Mouse (Mus musculus): Measurements from ENCODE around the gene Psg22. TPM values are rescaled to one million over a fixed set of nuclear protein-coding genes. Genes with fewer than 3 reads are reported as not detected.
"Not testable (repeated sequence)": the region's sequence is repeated elsewhere in the genome, so short reads cannot be mapped to it uniquely, and the experiment has no call there.

The Psg22 gene
- polyA plus RNA-seq, 1 experiment from 2014 or later: not detected

DNA sequence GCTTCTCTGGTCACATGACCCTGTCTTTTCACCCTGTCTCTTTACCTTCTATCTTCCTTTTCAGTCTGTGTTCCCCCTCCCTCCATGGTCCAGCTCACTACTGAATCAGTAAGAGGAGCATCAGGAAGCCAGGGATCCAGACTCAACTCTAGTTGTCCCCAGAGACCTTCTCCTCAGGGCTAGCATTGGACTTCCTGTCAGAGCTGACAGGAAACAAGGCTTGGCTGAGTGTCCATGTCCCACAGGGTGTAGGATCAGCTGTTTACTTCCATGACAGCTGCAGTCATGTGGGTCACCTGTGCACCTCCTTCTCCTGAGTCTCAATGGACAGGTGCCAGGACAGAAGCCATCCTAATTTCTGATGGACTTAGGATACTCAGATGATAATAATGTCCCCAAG is 8.0 kb downstream of the Psg22 start:
- not testable (repeated sequence) for H3K4me3 ChIP-seq (ENCODE audit: low read depth, low read length); H3K9ac ChIP-seq (replicated peaks; ENCODE audit: low read length); H3K4me1 ChIP-seq (ENCODE audit: control insufficient read depth, insufficient read depth, low read length); DNase-seq (ENCODE audit: low spot score); H3K27me3 ChIP-seq (ENCODE audit: control insufficient read depth, insufficient read depth, low read length); H3K9me3 ChIP-seq (replicated peaks; ENCODE audit: control insufficient read depth, low read length); H3K27ac ChIP-seq (replicated peaks; ENCODE audit: low read depth, low read length); H3K36me3 ChIP-seq (replicated peaks; ENCODE audit: control insufficient read depth, insufficient read depth, low read depth, low read length); H3K4me2 ChIP-seq (ENCODE audit: low read depth, low read length); ATAC-seq (replicated peaks; ENCODE audit: insufficient number of reproducible peaks, low FRiP score, low TSS enrichment, low read depth)

DNA sequence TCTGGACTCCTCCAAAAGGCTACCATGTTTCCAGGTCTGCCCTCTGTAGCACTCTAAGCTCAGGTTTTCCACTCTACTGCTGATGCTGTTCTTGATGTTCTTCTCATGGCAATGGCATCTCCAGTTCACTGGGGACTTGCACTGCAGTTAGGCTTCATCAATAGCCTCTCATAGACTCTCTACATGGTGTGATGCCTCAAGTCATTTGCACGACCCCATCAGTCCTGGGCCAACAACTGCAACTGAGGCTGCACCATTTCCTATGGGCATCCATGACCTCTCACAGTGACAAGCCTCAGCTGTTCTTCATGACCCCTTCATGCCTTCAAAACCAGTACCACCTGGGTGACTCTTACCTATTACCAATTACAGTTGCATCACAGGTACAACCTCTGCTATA is 10.5 kb downstream of the Psg22 start:
- no peak overlapping the region for H3K4me3 ChIP-seq (ENCODE audit: low read depth, low read length)
- H3K9ac ChIP-seq (replicated peaks; ENCODE audit: low read length): no peak overlapping the region
- no peak overlapping the region for H3K27ac ChIP-seq (replicated peaks; ENCODE audit: low read depth, low read length)
- 72% methylated on average over 1 of the region's 1 CpGs for WGBS
- H3K27me3 ChIP-seq (ENCODE audit: control insufficient read depth, insufficient read depth, low read length): no peaks in the 10 kb centered on the region
- no peaks in the 10 kb centered on the region for H3K9me3 ChIP-seq (replicated peaks; ENCODE audit: control insufficient read depth, low read length)
- H3K36me3 ChIP-seq (replicated peaks; ENCODE audit: control insufficient read depth, insufficient read depth, low read depth, low read length): no peaks in the 10 kb centered on the region
- H3K4me1 ChIP-seq (ENCODE audit: control insufficient read depth, insufficient read depth, low read length): no peaks in the 10 kb centered on the region
- DNase-seq (ENCODE audit: low spot score) (no peak), ATAC-seq (replicated peaks; ENCODE audit: insufficient number of reproducible peaks, low FRiP score, low TSS enrichment, low read depth) (no peak)
- H3K4me2 ChIP-seq (ENCODE audit: low read depth, low read length): no peak overlapping the region

DNA sequence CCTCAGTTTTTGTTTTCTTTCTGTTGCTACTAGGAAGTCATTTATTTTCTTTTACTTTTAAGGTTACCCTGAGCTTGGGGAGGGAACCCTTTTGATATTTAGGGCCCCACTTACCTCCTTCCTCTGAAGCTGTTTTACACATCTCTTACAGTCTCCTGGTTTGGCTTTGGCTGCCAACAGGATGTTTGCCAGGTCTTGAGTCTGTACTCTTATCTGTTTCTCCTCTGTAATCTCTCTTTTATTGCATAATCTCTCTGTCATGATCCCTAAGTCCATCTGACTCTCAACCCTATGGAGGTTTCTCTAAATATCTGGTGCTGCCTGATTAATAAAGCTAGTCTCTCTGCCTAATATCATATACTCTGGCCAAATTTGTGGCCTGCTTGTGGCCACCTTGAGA is 15.2 kb downstream of the Psg22 start:
- H3K9me3 ChIP-seq (replicated peaks; ENCODE audit: control insufficient read depth, low read length): no peaks in the 10 kb centered on the region
- H3K9ac ChIP-seq (replicated peaks; ENCODE audit: low read length): no peak overlapping the region

DNA sequence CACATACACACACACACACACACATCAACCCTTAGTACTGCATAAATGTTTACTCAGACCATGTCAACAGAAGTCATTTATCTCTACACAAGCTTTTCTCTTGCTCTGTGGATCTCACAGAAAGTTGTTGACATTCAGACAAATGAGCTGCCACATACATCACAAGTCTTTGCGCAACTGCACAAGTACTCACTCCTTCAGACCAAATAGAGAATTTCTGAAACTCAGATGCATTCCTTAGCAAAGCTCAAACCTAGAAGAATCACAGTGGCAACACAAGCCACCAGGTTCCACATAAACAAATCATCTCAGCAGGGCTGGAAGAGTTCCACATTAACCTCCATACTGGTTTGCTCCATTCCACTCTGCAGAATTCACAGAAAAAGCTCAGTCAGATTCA is 16.6 kb downstream of the Psg22 start:
- H3K4me2 ChIP-seq (ENCODE audit: low read depth, low read length): no peak overlapping the region
- H3K4me1 ChIP-seq (ENCODE audit: control insufficient read depth, insufficient read depth, low read length): no peaks in the 10 kb centered on the region
- H3K4me3 ChIP-seq (ENCODE audit: low read depth, low read length): no peak overlapping the region
- no peaks in the 10 kb centered on the region for H3K36me3 ChIP-seq (replicated peaks; ENCODE audit: control insufficient read depth, insufficient read depth, low read depth, low read length)
- H3K27ac ChIP-seq (replicated peaks; ENCODE audit: low read depth, low read length): no peak overlapping the region
- ATAC-seq (replicated peaks; ENCODE audit: insufficient number of reproducible peaks, low FRiP score, low TSS enrichment, low read depth) (no peak), DNase-seq (ENCODE audit: low spot score) (no peak)
- H3K27me3 ChIP-seq (ENCODE audit: control insufficient read depth, insufficient read depth, low read length): no peaks in the 10 kb centered on the region
- H3K9me3 ChIP-seq (replicated peaks; ENCODE audit: control insufficient read depth, low read length): no peaks in the 10 kb centered on the region
- 91% methylated on average over 1 of the region's 1 CpGs for WGBS
- no peak overlapping the region for H3K9ac ChIP-seq (replicated peaks; ENCODE audit: low read length)

More for the DNA sequence above, 15.2 kb downstream of the Psg22 start:
- Histone ChIP-seq H3K4me2 (ENCODE audit: low read depth, low read length) (no peak overlapping the region), H3K4me1 (ENCODE audit: control insufficient read depth, insufficient read depth, low read length) (no peaks in the 10 kb centered on the region), H3K27me3 (ENCODE audit: control insufficient read depth, insufficient read depth, low read length) (no peaks in the 10 kb centered on the region), H3K36me3 (replicated peaks; ENCODE audit: control insufficient read depth, insufficient read depth, low read depth, low read length) (no peaks in the 10 kb centered on the region), H3K4me3 (ENCODE audit: low read depth, low read length) (no peak overlapping the region), H3K27ac (replicated peaks; ENCODE audit: low read depth, low read length) (no peak overlapping the region)
- ATAC-seq (replicated peaks; ENCODE audit: insufficient number of reproducible peaks, low FRiP score, low TSS enrichment, low read depth) (no peak), DNase-seq (ENCODE audit: low spot score) (no peak)

DNA sequence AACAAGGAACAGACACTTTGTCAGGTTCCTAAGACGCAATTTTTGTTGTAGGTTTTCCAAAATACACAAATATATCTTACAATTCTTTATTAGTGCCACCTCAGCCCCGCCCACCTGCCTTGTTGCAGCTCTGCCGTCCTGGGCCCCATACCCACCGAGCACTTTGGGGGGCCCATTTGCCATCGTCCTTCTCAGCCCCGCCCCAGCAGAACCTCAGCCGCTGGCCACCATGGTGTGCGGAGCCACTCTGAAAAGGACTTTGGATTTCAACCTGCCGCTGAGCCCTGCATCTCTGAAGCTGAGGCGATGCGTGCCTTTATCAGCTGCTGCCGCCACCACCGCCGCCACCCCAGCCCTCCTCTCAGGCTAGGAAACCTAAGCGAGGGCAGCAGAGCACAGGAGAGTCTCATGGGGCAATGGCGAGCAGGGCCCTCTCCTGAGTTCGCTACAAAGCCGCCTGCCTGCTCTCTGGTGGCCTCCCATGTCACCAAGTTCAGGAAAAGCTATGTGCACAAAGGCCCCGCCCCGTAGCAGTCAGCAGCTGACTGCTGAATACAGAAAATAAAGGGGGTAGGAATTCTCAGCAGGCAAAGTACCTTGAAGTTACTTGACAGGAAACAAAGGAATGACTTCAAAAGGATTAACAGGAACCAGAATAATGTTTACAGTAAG is 28.4 kb downstream of the Psg22 start:
- Histone ChIP-seq H3K4me2 (ENCODE audit: low read depth, low read length) (peak overlapping the region; percentile 40), H3K4me3 (ENCODE audit: low read depth, low read length) (peak overlapping the region; percentile 14; the same call in 1 of the 2 replicates), H3K36me3 (replicated peaks; ENCODE audit: control insufficient read depth, insufficient read depth, low read depth, low read length) (no peaks in the 10 kb centered on the region), H3K9ac (replicated peaks; ENCODE audit: low read length) (0 out of 2 replicates have a peak overlapping the region, but pooled peaks have one; percentile 22), H3K27ac (replicated peaks; ENCODE audit: low read depth, low read length) (no peak overlapping the region), H3K9me3 (replicated peaks; ENCODE audit: control insufficient read depth, low read length) (no peaks in the 10 kb centered on the region), H3K4me1 (ENCODE audit: control insufficient read depth, insufficient read depth, low read length) (no peaks in the 10 kb centered on the region), H3K27me3 (ENCODE audit: control insufficient read depth, insufficient read depth, low read length) (peaks cover 16% of the 10 kb centered on the region)
- WGBS: 9% methylated on average over 20 of the region's 20 CpGs
- ATAC-seq (replicated peaks; ENCODE audit: insufficient number of reproducible peaks, low FRiP score, low TSS enrichment, low read depth): no peak
- DNase-seq (ENCODE audit: low spot score): peak; percentile 36

DNA sequence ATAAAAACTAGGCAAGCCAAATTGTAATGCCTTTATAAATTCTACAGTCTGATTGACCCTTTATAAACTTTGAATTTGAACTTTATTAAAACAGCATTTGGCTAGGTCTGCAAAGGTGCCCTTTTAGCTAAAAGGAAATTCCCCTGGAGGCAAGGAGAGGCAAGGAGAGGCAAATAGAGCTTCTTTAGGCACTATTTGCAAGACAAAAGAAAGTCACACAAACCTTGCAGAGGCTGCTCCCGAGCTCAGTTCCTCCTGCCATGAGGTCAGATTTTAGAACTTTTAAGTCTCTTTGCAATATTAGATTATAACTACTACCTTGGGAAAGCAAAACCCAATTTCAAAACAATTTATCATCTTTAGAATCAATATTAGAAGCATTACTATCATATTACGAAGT is 29.5 kb downstream of the Psg22 start:
- ATAC-seq (replicated peaks; ENCODE audit: insufficient number of reproducible peaks, low FRiP score, low TSS enrichment, low read depth); H3K9ac ChIP-seq (replicated peaks; ENCODE audit: low read length); H3K4me2 ChIP-seq (ENCODE audit: low read depth, low read length); H3K27ac ChIP-seq (replicated peaks; ENCODE audit: low read depth, low read length); H3K4me3 ChIP-seq (ENCODE audit: low read depth, low read length); H3K36me3 ChIP-seq (replicated peaks; ENCODE audit: control insufficient read depth, insufficient read depth, low read depth, low read length); H3K9me3 ChIP-seq (replicated peaks; ENCODE audit: control insufficient read depth, low read length); H3K4me1 ChIP-seq (ENCODE audit: control insufficient read depth, insufficient read depth, low read length): not testable (repeated sequence)
- 27% methylated on average over 2 of the region's 2 CpGs for WGBS
- peaks cover 16% of the 10 kb centered on the region for H3K27me3 ChIP-seq (ENCODE audit: control insufficient read depth, insufficient read depth, low read length)
- DNase-seq (ENCODE audit: low spot score): peak; percentile 9

DNA sequence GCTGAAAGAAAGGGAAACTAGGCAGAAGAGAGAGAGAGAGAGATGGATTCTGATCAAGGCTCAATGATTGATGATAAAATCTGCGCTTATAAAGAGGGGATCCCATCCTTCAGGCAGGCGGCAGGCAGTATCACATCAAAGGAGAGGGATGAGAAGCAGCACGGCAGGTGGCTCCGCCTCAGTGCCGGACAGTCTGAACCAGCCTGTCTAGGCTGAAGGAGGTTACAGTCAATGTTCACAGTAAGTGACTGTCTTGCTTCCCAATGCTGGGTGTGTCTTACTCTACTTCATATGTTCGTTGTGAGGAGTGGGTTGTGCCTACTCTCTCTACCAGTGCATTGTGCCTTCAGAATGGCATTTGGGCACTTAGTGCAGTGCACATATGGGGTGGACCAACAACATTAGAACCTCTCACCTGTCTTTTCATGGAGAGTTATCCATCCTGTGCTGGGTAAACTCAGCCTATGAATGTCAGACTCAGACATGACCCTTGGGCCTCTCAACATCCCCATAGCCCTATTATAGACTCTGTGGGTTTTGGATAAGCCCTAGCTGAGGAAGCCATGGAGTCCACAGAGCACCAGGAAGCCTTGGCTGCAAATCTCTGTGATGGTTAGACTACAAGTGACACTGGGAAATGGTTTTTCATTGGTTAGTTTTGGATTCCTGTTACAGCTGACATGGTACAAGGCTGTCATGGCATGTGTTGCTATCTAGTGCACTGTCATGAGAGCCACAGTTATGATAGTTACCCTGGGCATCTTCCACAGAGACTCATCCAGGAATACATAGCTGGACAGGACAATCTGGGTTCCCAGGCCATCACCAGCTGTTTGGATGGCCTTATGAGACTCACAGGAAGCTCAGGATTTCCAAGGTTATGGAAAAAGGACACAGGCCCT is 31.4 kb downstream of the Psg22 start:
- H3K27ac ChIP-seq (replicated peaks; ENCODE audit: low read depth, low read length): no peak overlapping the region
- no peak for DNase-seq (ENCODE audit: low spot score)
- no peak overlapping the region for H3K4me3 ChIP-seq (ENCODE audit: low read depth, low read length)
- H3K9me3 ChIP-seq (replicated peaks; ENCODE audit: control insufficient read depth, low read length): no peaks in the 10 kb centered on the region
- no peaks in the 10 kb centered on the region for H3K4me1 ChIP-seq (ENCODE audit: control insufficient read depth, insufficient read depth, low read length)
- 10% methylated on average over 6 of the region's 6 CpGs for WGBS
- no peak overlapping the region for H3K9ac ChIP-seq (replicated peaks; ENCODE audit: low read length)
- ATAC-seq (replicated peaks; ENCODE audit: insufficient number of reproducible peaks, low FRiP score, low TSS enrichment, low read depth): peak; percentile 48; the same call in 1 of the 2 replicates
- no peak overlapping the region for H3K4me2 ChIP-seq (ENCODE audit: low read depth, low read length)
- peaks cover 16% of the 10 kb centered on the region for H3K27me3 ChIP-seq (ENCODE audit: control insufficient read depth, insufficient read depth, low read length)
- no peaks in the 10 kb centered on the region for H3K36me3 ChIP-seq (replicated peaks; ENCODE audit: control insufficient read depth, insufficient read depth, low read depth, low read length)

DNA sequence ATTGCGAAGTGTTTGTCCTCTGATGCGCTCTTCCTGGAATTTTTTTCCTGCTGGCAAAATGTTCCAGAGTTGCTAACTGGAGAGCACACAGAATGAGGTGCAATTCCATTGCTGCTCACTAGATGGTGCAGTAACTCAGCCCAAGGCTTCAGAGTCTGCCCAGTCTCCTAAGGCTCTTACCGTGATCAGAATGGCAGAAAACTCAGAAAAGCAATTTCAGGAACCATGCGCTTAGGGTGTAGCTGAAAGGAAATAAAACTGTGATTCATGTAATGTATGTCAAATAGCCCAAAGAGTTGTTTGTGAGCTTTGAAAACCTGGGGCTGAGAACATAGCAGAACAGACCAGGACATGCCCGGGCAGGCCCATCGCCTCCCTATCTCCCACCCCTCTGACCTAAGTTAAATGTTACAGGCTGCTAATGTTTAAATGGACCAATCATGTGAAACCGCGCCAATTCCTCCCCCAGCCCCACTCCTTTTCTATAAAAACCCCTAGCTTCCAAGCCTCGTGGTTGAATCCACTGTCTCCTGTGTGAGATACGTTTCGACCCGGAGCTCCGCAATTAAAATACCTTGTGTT is 32.1 kb downstream of the Psg22 start:
- not testable (repeated sequence) for H3K4me2 ChIP-seq (ENCODE audit: low read depth, low read length); H3K4me1 ChIP-seq (ENCODE audit: control insufficient read depth, insufficient read depth, low read length); H3K9me3 ChIP-seq (replicated peaks; ENCODE audit: control insufficient read depth, low read length); H3K27ac ChIP-seq (replicated peaks; ENCODE audit: low read depth, low read length); H3K4me3 ChIP-seq (ENCODE audit: low read depth, low read length); H3K36me3 ChIP-seq (replicated peaks; ENCODE audit: control insufficient read depth, insufficient read depth, low read depth, low read length); H3K9ac ChIP-seq (replicated peaks; ENCODE audit: low read length)
- DNase-seq (ENCODE audit: low spot score) (peak; percentile 87), ATAC-seq (replicated peaks; ENCODE audit: insufficient number of reproducible peaks, low FRiP score, low TSS enrichment, low read depth) (peak; percentile 59; the same call in 1 of the 2 replicates)
- 49% methylated on average over 11 of the region's 13 CpGs for WGBS
- H3K27me3 ChIP-seq (ENCODE audit: control insufficient read depth, insufficient read depth, low read length): peaks cover 16% of the 10 kb centered on the region
